Mouse (Mus musculus) MEL (cell line): ENCODE measurements around the gene Ankrd45. TPM values are rescaled to one million over a fixed set of nuclear protein-coding genes. Genes with fewer than 3 reads are reported as not detected.
A peak's percentile ranks its signal among the peaks of the same experiment; 100 is the strongest.

Experiments used
- DNase-seq: peaks from one replicate; pipeline ENCODE4 v3.0.0; 2011; ENCODE audit warnings: low read depth, low spot score
- H3K27ac ChIP-seq: 2 replicates; pipeline ENCODE4 v1.5.1; 2012; ENCODE audit warnings: low read depth, mild to moderate bottlenecking, control low read depth, low read length, moderate library complexity; ENCODE audit not compliant: control insufficient read depth
- H3K27me3 ChIP-seq, 2 experiments: fragments of 150-350 bp in 1 of 2; sonication (generic) in 1 of 2; 2 replicates each; pipeline ENCODE4 v1.6.1; 2012; ENCODE audit warnings: low read length in 2 of 2, mild to moderate bottlenecking in 2 of 2, improper control_type of control experiment in 1 of 2, moderate library complexity in 1 of 2; ENCODE audit not compliant: insufficient read depth in 2 of 2, control insufficient read depth in 1 of 2
- H3K36me3 ChIP-seq, 2 experiments: 2 replicates each; pipeline ENCODE4 v1.6.1; 2012 to 2014; ENCODE audit warnings: low read length in 2 of 2, improper control_type of control experiment in 1 of 2, inconsistent platforms in 1 of 2, mild to moderate bottlenecking in 1 of 2; ENCODE audit not compliant: insufficient read depth in 2 of 2, control insufficient read depth in 1 of 2
- H3K4me1 ChIP-seq, 2 experiments: fragments of 150-350 bp in 1 of 2; sonication (generic) in 1 of 2; 2 replicates each; pipeline ENCODE4 v1.6.1; 2012; ENCODE audit warnings: low read length in 2 of 2, improper control_type of control experiment in 1 of 2, mild to moderate bottlenecking in 1 of 2; ENCODE audit not compliant: insufficient read depth in 2 of 2, control insufficient read depth in 1 of 2
- H3K4me3 ChIP-seq, 2 experiments: fragments of 150-350 bp in 1 of 2; sonication (generic) in 1 of 2; 2 replicates each; pipeline ENCODE4 v1.5.1; 2012; ENCODE audit warnings: low read depth in 2 of 2, low read length in 2 of 2, mild to moderate bottlenecking in 2 of 2, moderate library complexity in 2 of 2, control low read depth in 1 of 2, improper control_type of control experiment in 1 of 2; ENCODE audit not compliant: control insufficient read depth in 1 of 2, insufficient read depth in 1 of 2
- H3K79me2 ChIP-seq: 2 replicates; pipeline ENCODE4 v1.6.1; 2012; ENCODE audit warnings: mild to moderate bottlenecking, low read length, moderate library complexity; ENCODE audit not compliant: control insufficient read depth, poor library complexity, insufficient read depth
- H3K9ac ChIP-seq: 2 replicates; pipeline ENCODE4 v1.6.1; 2012; ENCODE audit warnings: low read depth, mild to moderate bottlenecking, control low read depth, low read length, moderate library complexity; ENCODE audit not compliant: control insufficient read depth, poor library complexity, severe bottlenecking
- H3K9me3 ChIP-seq: fragments of 150-350 bp; sonication (generic); replicated peaks from 2 replicates; pipeline ENCODE4 v1.6.1; 2012; ENCODE audit warnings: mild to moderate bottlenecking, low read length, improper control_type of control experiment, moderate library complexity; ENCODE audit not compliant: insufficient read depth
- CHD2 ChIP-seq: IDR thresholded peaks from 2 replicates; pipeline ENCODE4 v1.6.1; 2011; ENCODE audit warnings: low read length, improper control_type of control experiment
- ELF1 ChIP-seq: IDR thresholded peaks from 2 replicates; pipeline ENCODE4 v1.6.1; 2014; ENCODE audit warnings: low read depth, mild to moderate bottlenecking, inconsistent platforms, low read length, improper control_type of control experiment, moderate library complexity
- GATA1 ChIP-seq: IDR thresholded peaks from 2 replicates; pipeline ENCODE4 v1.6.1; 2011; ENCODE audit warnings: low read depth, low read length, improper control_type of control experiment
- JUND ChIP-seq: IDR thresholded peaks from 2 replicates; pipeline ENCODE4 v1.6.1; 2011; ENCODE audit warnings: low read depth, mild to moderate bottlenecking, improper control_type of control experiment, low read length
- KAT2A ChIP-seq: conservative IDR thresholded peaks from 2 replicates; pipeline ENCODE4 v1.6.1; 2012; ENCODE audit warnings: low read depth, low read length, improper control_type of control experiment, inconsistent platforms
- POLR2A ChIP-seq, 2 experiments: IDR thresholded peaks; 2 replicates each; pipeline ENCODE4 v1.6.1; 2011 to 2012; ENCODE audit warnings: low read length in 2 of 2, mild to moderate bottlenecking in 2 of 2, control low read depth in 1 of 2, improper control_type of control experiment in 1 of 2, low read depth in 1 of 2, moderate library complexity in 1 of 2; ENCODE audit not compliant: control insufficient read depth in 1 of 2, insufficient read depth in 1 of 2, poor library complexity in 1 of 2
- SIN3A ChIP-seq: IDR thresholded peaks from 2 replicates; pipeline ENCODE4 v1.6.1; 2012; ENCODE audit warnings: low read length, improper control_type of control experiment, inconsistent platforms
- TBP ChIP-seq: IDR thresholded peaks from 2 replicates; pipeline ENCODE4 v1.8.0; 2011; ENCODE audit warnings: low read depth, low read length, improper control_type of control experiment
- TCF12 ChIP-seq: IDR thresholded peaks from 2 replicates; pipeline ENCODE4 v1.6.1; 2014; ENCODE audit warnings: low read depth, mild to moderate bottlenecking, inconsistent platforms, low read length, improper control_type of control experiment, moderate library complexity
- UBTF ChIP-seq: IDR thresholded peaks from 2 replicates; pipeline ENCODE4 v1.6.1; 2012; ENCODE audit warnings: low read depth, mild to moderate bottlenecking, inconsistent platforms, low read length, improper control_type of control experiment, moderate library complexity, borderline replicate concordance; ENCODE audit not compliant: insufficient read depth
- USF1 ChIP-seq: IDR thresholded peaks from 2 replicates; pipeline ENCODE4 v1.6.1; 2014; ENCODE audit warnings: low read depth, mild to moderate bottlenecking, inconsistent platforms, low read length, improper control_type of control experiment, moderate library complexity
- USF2 ChIP-seq, 2 experiments: IDR thresholded peaks; 2 replicates each; pipeline ENCODE4 v1.6.1; 2011 to 2012; ENCODE audit warnings: improper control_type of control experiment in 2 of 2, low read length in 2 of 2, borderline replicate concordance in 1 of 2, inconsistent platforms in 1 of 2, low read depth in 1 of 2, mild to moderate bottlenecking in 1 of 2; ENCODE audit not compliant: insufficient read depth in 1 of 2
- ZC3H11A ChIP-seq: IDR thresholded peaks from 2 replicates; pipeline ENCODE4 v1.6.1; 2012; ENCODE audit warnings: low read depth, mild to moderate bottlenecking, inconsistent platforms, low read length, improper control_type of control experiment
- ZMIZ1 ChIP-seq: IDR thresholded peaks from 2 replicates; pipeline ENCODE4 v1.6.1; 2012; ENCODE audit warnings: low read depth, mild to moderate bottlenecking, inconsistent platforms, low read length, improper control_type of control experiment, moderate library complexity
- ZNF384 ChIP-seq: IDR thresholded peaks from 2 replicates; pipeline ENCODE4 v1.6.1; 2012; ENCODE audit warnings: low read depth, mild to moderate bottlenecking, inconsistent platforms, low read length, improper control_type of control experiment
- polyA plus RNA-seq, 2 experiments: library from polyadenylated mRNA; stranded (reverse) in 1 of 2; unstranded in 1 of 2; fragments of >175 nt in 1 of 2; fragments of >200 nt in 1 of 2; gene quantifications; 2 replicates each; pipeline versions ENCODE4 v1.2.1 to v1.2.4; 2012; ENCODE audit warnings: low replicate concordance in 2 of 2, low read depth in 1 of 2; ENCODE audit not compliant: insufficient read length in 2 of 2, insufficient read depth in 1 of 2, missing spikeins in 1 of 2
- total RNA-seq: library from RNA; depleted of rRNA; stranded (reverse); fragments of 300-350 nt; gene quantifications from 2 replicates; pipeline ENCODE4 v1.2.3, GENCODE M21; 2012

Gene Ankrd45
- total and polyA plus RNA-seq, 3 experiments: not detected

DNA sequence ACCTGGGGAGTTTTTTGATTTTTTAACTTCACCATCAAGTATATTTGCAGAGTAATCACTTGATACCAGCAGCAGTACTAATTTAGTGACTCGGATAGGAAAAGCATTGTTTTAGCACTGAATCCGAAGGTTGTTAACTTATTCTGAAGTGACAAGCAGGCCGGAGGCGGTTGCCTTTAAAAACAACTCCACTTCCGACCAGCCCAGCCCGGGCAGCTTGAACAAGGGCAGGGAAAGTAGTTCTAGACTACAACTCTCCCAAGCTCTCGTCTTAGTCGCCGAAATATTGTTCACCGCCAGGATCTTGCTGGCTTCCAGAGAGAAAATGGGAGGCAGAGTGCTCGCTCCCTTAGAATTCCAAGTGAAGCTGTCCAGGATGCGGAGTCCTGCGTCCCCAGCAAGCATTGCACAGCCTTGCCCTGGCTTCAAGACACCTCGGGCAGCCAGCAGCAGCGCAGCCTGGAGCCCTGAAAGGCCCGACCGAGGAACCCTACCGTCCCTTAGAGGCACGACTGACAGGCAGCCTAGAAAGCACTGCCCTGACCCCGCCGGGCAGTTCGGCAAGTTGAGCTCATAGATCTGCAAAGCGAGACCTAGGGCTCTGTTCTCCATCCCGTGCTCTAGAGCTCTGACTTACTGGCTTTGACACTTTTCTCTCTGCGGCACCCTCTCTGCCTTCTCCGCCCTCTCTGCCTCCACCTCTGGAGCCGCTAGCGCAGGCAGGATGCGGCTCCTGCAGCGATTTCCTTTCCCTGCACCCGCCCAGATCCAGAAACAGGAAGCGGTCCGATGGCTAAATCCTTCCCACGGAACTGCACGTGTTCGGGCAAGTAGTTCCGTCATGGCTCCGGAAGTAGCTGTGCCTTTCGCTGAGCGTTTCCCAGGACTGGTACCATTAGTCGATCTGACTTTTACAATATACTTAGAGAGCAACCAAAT, 11.5 kb upstream of the Ankrd45 start, which contains the start of gene Klhl20 (continued):
- no peak for TF ChIP-seq USF2 (IDR thresholded peaks at IDR 0.05; ENCODE audit: borderline replicate concordance in 1 of 2, insufficient read depth in 1 of 2, low read depth in 1 of 2, low read length in 2 of 2)
- peak; percentile 95 for TF ChIP-seq SIN3A
- no peak for TF ChIP-seq ZNF384
- no peak; the same call in 1 of the 2 replicates for TF ChIP-seq UBTF
- no peak for TF ChIP-seq JUND
- TF ChIP-seq TBP: peak; percentile 93
- TF ChIP-seq ZMIZ1: peak; percentile 83; the same call in 1 of the 2 replicates
- 0 out of 2 replicates have a peak, but pooled peaks have one; percentile 26 for TF ChIP-seq GATA1
- peak; percentile 85 for TF ChIP-seq TCF12
- TF ChIP-seq KAT2A: peak; percentile 78
- no peak for TF ChIP-seq CHD2
- peak; percentile 75 to 97; a peak in 3 of 4 replicates for TF ChIP-seq POLR2A (IDR thresholded peaks at IDR 0.05; ENCODE audit: control insufficient read depth in 1 of 2, insufficient read depth in 1 of 2, low read depth in 1 of 2, low read length in 2 of 2, poor library complexity in 1 of 2)

DNA sequence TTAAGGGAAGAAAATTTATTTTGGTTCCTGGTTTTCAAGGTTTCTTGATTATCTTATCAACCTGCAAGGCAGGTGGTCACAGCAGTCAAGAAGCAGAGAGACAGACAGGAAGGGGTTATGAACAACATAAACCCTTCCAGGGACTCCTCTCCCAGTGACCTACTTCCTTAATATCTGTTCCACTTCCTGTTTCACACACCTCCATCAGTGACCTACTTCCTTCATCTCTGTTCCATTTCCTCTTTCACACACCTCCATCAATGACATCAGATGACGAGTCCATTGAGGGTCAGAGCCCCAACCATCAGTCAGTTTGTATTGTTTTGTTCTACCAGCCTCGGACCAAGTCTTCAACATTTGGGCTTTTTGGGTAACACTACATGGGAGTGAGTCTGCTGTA, 3.0 kb upstream of the Ankrd45 start:
- Histone ChIP-seq H3K27ac (no peak overlapping the region), H3K9me3 (no peaks in the 10 kb centered on the region), H3K4me3 (no peak overlapping the region), H3K79me2 (no peaks in the 10 kb centered on the region), H3K4me1 (0 out of 4 replicates have a peak, but pooled peaks cover 0 to 2% of the 10 kb centered on the region in 2 experiments), H3K27me3 (no peaks in the 10 kb centered on the region; a peak in 2 of 4 replicates), H3K9ac (no peak overlapping the region), H3K36me3 (peaks cover 0 to 2% of the 10 kb centered on the region in 2 experiments; a peak in 1 of 4 replicates)
- DNase-seq: peak; percentile 37
- TF ChIP-seq CHD2: no peak
- no peak for TF ChIP-seq USF1
- TF ChIP-seq ZC3H11A: no peak
- peak; percentile 38; the same call in 1 of the 2 replicates for TF ChIP-seq ELF1
